ENCODE assay signal across 8 mouse cellular contexts in genomic region chr1:66896125-66896524, GRCm38 (mm10). TPM values are rescaled to one million over a fixed set of nuclear protein-coding genes. Genes with fewer than 3 reads are reported as not detected.
DNase-seq lines count a peak whose midpoint lies in the region; ATAC-seq and TF ChIP-seq lines count a peak whose summit lies in the region.

No protein-coding gene starts in this region.

- H3K4me1 ChIP-seq in heart, embryonic 11.5 days (ENCODE audit: control insufficient read depth, insufficient read depth, low read length) = peaks cover 4% of the 10 kb centered on the region; the same call in 1 of the 2 replicates
- H3K4me1 ChIP-seq in forebrain, embryonic 15.5 days = peaks cover 26% of the 10 kb centered on the region
- H3K4me1 ChIP-seq in midbrain, embryonic 13.5 days (replicated peaks) = peaks cover 9% of the 10 kb centered on the region; the same call in 1 of the 2 replicates

- H3K4me3 ChIP-seq in heart, embryonic 11.5 days (ENCODE audit: low read depth, low read length) = 0 out of 2 replicates have a peak overlapping the region, but pooled peaks have one; percentile 15
- peak overlapping the region; percentile 24; the same call in 1 of the 2 replicates for H3K4me3 ChIP-seq in forebrain, embryonic 15.5 days
- H3K4me3 ChIP-seq in midbrain, embryonic 13.5 days (replicated peaks) = no peak overlapping the region

- H3K27me3 ChIP-seq in heart, embryonic 11.5 days (ENCODE audit: control insufficient read depth, insufficient read depth, low read length) = no peaks in the 10 kb centered on the region
- H3K27me3 ChIP-seq in Patski = no peaks in the 10 kb centered on the region
- H3K27me3 ChIP-seq in forebrain, embryonic 15.5 days = no peaks in the 10 kb centered on the region
- H3K27me3 ChIP-seq in midbrain, embryonic 13.5 days = no peaks in the 10 kb centered on the region

- TF ChIP-seq CTCF in Patski (IDR thresholded peaks at IDR 0.05) = peak; percentile 47

- WGBS in heart, embryonic 11.5 days (ENCODE audit: insufficient replicate concordance) = 37% methylated on average over 5 of the region's 5 CpGs
- WGBS in forebrain, embryonic 15.5 days = 25% methylated on average over 5 of the region's 5 CpGs
- WGBS in midbrain, embryonic 13.5 days = 45% methylated on average over 5 of the region's 5 CpGs

- no peak for DNase-seq in heart, adult 9 months (ENCODE audit: low spot score in 2 of 2)
- no peak for DNase-seq in Patski (ENCODE audit: low read depth, low spot score)
- peak; percentile 27 for DNase-seq in kidney, postnatal 14 days
- DNase-seq in adrenal gland, adult (ENCODE audit: inconsistent age in 2 of 2, low spot score in 1 of 2) = no peak
- DNase-seq in thymus, postnatal 36 days = no peak

- POLR2A ChIA-PET in Patski (lab: Charles Lee) = no interaction called here

- in situ Hi-C loops in Patski (cut with MboI; ENCODE audit: low pct_unique_long_range_greater_than_20kb) = loop anchor here (5.0 kb wide), 1 partner anchor 96 kb away; no protein-coding TSS in a partner anchor

- H3K9ac ChIP-seq in heart, embryonic 11.5 days (ENCODE audit: low read depth, low read length) = 0 out of 2 replicates have a peak overlapping the region, but pooled peaks have one; percentile 34
- peak overlapping the region; percentile 34 for H3K9ac ChIP-seq in forebrain, embryonic 15.5 days (replicated peaks)
- 0 out of 2 replicates have a peak overlapping the region, but pooled peaks have one; percentile 36 for H3K9ac ChIP-seq in midbrain, embryonic 13.5 days (replicated peaks)

- peak overlapping the region; percentile 53 for H3K4me2 ChIP-seq in heart, embryonic 11.5 days
- H3K4me2 ChIP-seq in forebrain, embryonic 15.5 days (replicated peaks) = peak overlapping the region; percentile 40
- peak overlapping the region; percentile 18; the same call in 1 of the 2 replicates for H3K4me2 ChIP-seq in midbrain, embryonic 13.5 days (replicated peaks)

- CTCF ChIA-PET in Patski (lab: Charles Lee) = interaction anchor here (0.8 to 2.4 kb wide), 8 partner anchors 9 to 212 kb away, joined by 3 to 16 read pairs (median 4); no protein-coding TSS in a partner anchor

- no peak overlapping the region for H3K27ac ChIP-seq in heart, embryonic 11.5 days (ENCODE audit: low read depth, low read length)
- peak overlapping the region; percentile 80 for H3K27ac ChIP-seq in forebrain, embryonic 15.5 days (replicated peaks)
- H3K27ac ChIP-seq in midbrain, embryonic 13.5 days = peak overlapping the region; percentile 80

- H3K9me3 ChIP-seq in heart, embryonic 11.5 days (replicated peaks; ENCODE audit: control insufficient read depth, low read length) = no peaks in the 10 kb centered on the region
- no peaks in the 10 kb centered on the region for H3K9me3 ChIP-seq in forebrain, embryonic 15.5 days
- H3K9me3 ChIP-seq in midbrain, embryonic 13.5 days = no peaks in the 10 kb centered on the region

- H3K36me3 ChIP-seq in heart, embryonic 11.5 days (ENCODE audit: control insufficient read depth, insufficient read depth, low read length) = no peaks in the 10 kb centered on the region
- no peaks in the 10 kb centered on the region for H3K36me3 ChIP-seq in forebrain, embryonic 15.5 days
- no peaks in the 10 kb centered on the region for H3K36me3 ChIP-seq in midbrain, embryonic 13.5 days

- peak; percentile 57 for ATAC-seq in heart, embryonic 11.5 days (replicated peaks; ENCODE audit: insufficient number of reproducible peaks, low FRiP score, low TSS enrichment)
- ATAC-seq in Patski = peak; percentile 80
- peak; percentile 83 for ATAC-seq in forebrain, embryonic 15.5 days (replicated peaks)
- ATAC-seq in midbrain, embryonic 13.5 days = peak; percentile 88

RNA-seq across cellular contexts. Expression of gene Acadl, which starts 33.0 kb away (rescaled TPM):
- polyA plus RNA-seq in heart, embryonic 11.5 days (2014; fragmentation: Nextera tagmentation; extraction: Ambion mirVana) = 257 and 291 TPM in 2 replicates
- 220 TPM for polyA plus RNA-seq in Patski (2021)
- 31.2 and 34.2 TPM in 2 replicates for polyA plus RNA-seq in forebrain, embryonic 15.5 days (2015; fragmentation: Nextera tagmentation; extraction: Ambion mirVana)
- polyA plus RNA-seq in midbrain, embryonic 13.5 days (2015; fragmentation: Nextera tagmentation; extraction: Ambion mirVana) = 37.5 and 37.8 TPM in 2 replicates

RNA-seq across cellular contexts. Expression of gene Myl1, which starts 49.1 kb away (rescaled TPM):
- 829 and 847 TPM in 2 replicates for polyA plus RNA-seq in heart, embryonic 11.5 days (2014; fragmentation: Nextera tagmentation; extraction: Ambion mirVana)
- polyA plus RNA-seq in Patski (2021) = not detected
- 0.40 and 1.4 TPM in 2 replicates for polyA plus RNA-seq in forebrain, embryonic 15.5 days (2015; fragmentation: Nextera tagmentation; extraction: Ambion mirVana)
- polyA plus RNA-seq in midbrain, embryonic 13.5 days (2015; fragmentation: Nextera tagmentation; extraction: Ambion mirVana) = 0.76 TPM in 1 of 2 replicates, not detected in the other

Comparison
In these comparisons a context has a peak if more than half of its experiments do, and no peak if none do; other contexts are left out.
1. RNA of gene Myl1, which starts 49.1 kb away (polyA plus RNA-seq): 829 to 847 TPM in heart, embryonic 11.5 days; 0.40 to 1.4 TPM in forebrain, embryonic 15.5 days, 0.76 TPM in midbrain, embryonic 13.5 days and not detected in Patski (single experiment); every median in the first group is over 100 times any median in the second.
2. Peak in every context shown above with its lines, with median percentiles within 50 percentile points of each other: ATAC-seq, H3K4me2 ChIP-seq and H3K9ac ChIP-seq.